ENCODE assay signal across 12 mouse cellular contexts in genomic region chr16:97593816-97594509, GRCm38 (mm10). TPM values are rescaled to one million over a fixed set of nuclear protein-coding genes. Genes with fewer than 3 reads are reported as not detected.
A peak's percentile ranks its signal among the peaks of the same experiment; 100 is the strongest.
DNase-seq lines count a peak whose midpoint lies in the region; ATAC-seq and TF ChIP-seq lines count a peak whose summit lies in the region.
"Had no signal": no experiment of that assay in that cellular context is flagged by ENCODE, and none has a peak within 500 bp of the region (broad histone marks: within the 10 kb centered on the region; RNA-seq: fewer than 3 reads in every experiment).

No protein-coding gene starts in this region.

- no peak overlapping the region for H3K9ac ChIP-seq in liver, embryonic 12.5 days
- H3K9ac ChIP-seq: lung, embryonic 15.5 days had no signal

- no peak for TF ChIP-seq CTCF in left cerebral cortex, adult 2 months (IDR thresholded peaks at IDR 0.05)

- no peaks in the 10 kb centered on the region for H3K4me1 ChIP-seq in liver, embryonic 12.5 days

- intact Hi-C loops in left cerebral cortex, adult 2 months (cut with DNase I), result loop anchor here (5.0 kb wide), 1 partner anchor 72 kb away; no protein-coding TSS in a partner anchor

- DNase-seq in adrenal gland, adult (ENCODE audit: inconsistent age in 2 of 2, low spot score in 1 of 2), result peak; percentile 61 to 79
- DNase-seq in adrenal gland, postnatal 4 days (ENCODE audit: low spot score in 2 of 2), result no peak
- peak; percentile 61 for DNase-seq in kidney, adult 11 months
- DNase-seq in lung, postnatal 36 days, result peak; percentile 45
- DNase-seq in spleen, postnatal 10 days (ENCODE audit: low spot score in 2 of 2), result no peak
- no peak for DNase-seq in retina, postnatal 1 day
- no peak for DNase-seq in left cerebral cortex, adult 2 months (ENCODE audit: extremely low spot score in 1 of 2, low spot score in 2 of 2)

- no peaks in the 10 kb centered on the region for H3K9me3 ChIP-seq in liver, embryonic 12.5 days (replicated peaks)
- H3K9me3 ChIP-seq: lung, embryonic 15.5 days had no signal

- H3K27me3 ChIP-seq in liver, embryonic 12.5 days (replicated peaks), result no peaks in the 10 kb centered on the region
- H3K27me3 ChIP-seq: lung, embryonic 15.5 days had no signal

- WGBS in liver, embryonic 12.5 days (ENCODE audit: insufficient replicate concordance), result 42% methylated on average over 4 of the region's 4 CpGs

- peak; percentile 40 for ATAC-seq in liver, embryonic 12.5 days

- H3K4me2 ChIP-seq in liver, embryonic 12.5 days, result no peak overlapping the region
- H3K4me2 ChIP-seq: lung, embryonic 15.5 days had no signal

- no peaks in the 10 kb centered on the region for H3K36me3 ChIP-seq in liver, embryonic 12.5 days
- H3K36me3 ChIP-seq: lung, embryonic 15.5 days had no signal

- no peak overlapping the region for H3K27ac ChIP-seq in liver, embryonic 12.5 days
- H3K27ac ChIP-seq in left cerebral cortex, adult 2 months, result no peak overlapping the region
- H3K27ac ChIP-seq: heart, adult 2 months; lung, embryonic 15.5 days had no signal

- no peak overlapping the region for H3K4me3 ChIP-seq in liver, embryonic 12.5 days
- no peak overlapping the region for H3K4me3 ChIP-seq in left cerebral cortex, adult 2 months
- H3K4me3 ChIP-seq: heart, adult 2 months; lung, embryonic 15.5 days had no signal

RNA-seq across cellular contexts. Expression of gene Tmprss2, which starts 17.0 kb away (rescaled TPM):
- total RNA-seq in adrenal gland, postnatal 4 days (2021), result 10 to 100 TPM in 1 of 2 experiments, under 1 TPM in 1; 0.82 to 11.3 TPM
- 2.0 and 2.4 TPM in 2 replicates for polyA plus RNA-seq in liver, embryonic 12.5 days (2016; fragmentation: Nextera tagmentation; extraction: Ambion mirVana)
- total RNA-seq in left cerebral cortex, adult 2 months (2021), result not detected
- total RNA-seq: heart, adult 2 months; heart, postnatal 25 days had no signal
- polyA plus RNA-seq: midbrain, postnatal 0 days had no signal

Comparison
In these comparisons a context has a peak if more than half of its experiments do, and no peak if none do; other contexts are left out.
1. DNase-seq: peak in adrenal gland, adult (2 of 2), kidney, adult 11 months (single experiment) and lung, postnatal 36 days (single experiment); none in adrenal gland, postnatal 4 days (0 of 2), spleen, postnatal 10 days (0 of 2), retina, postnatal 1 day (single experiment) and left cerebral cortex, adult 2 months (0 of 2).